Mouse (Mus musculus) activated CD4-positive, CD25-positive, alpha-beta regulatory T cell, adult 4 months (primary cell): ENCODE results near the gene Prdm15. TPM values are rescaled to one million over a fixed set of nuclear protein-coding genes. Genes with fewer than 3 reads are reported as not detected.

Source experiments
- ATAC-seq: one replicate; pipeline ENCODE4 v1.8.0; 2017
- polyA plus RNA-seq, 2 experiments: library from polyadenylated mRNA; unstranded; fragments of 100-300 nt; shearing (Covaris generic); gene quantifications; one replicate each; pipeline ENCODE4 v1.2.1; 2017

Prdm15 gene
- polyA plus RNA-seq: 10 to 100 TPM; 10.6 to 14.5 TPM

GRCm38 (mm10) chr16:97851741-97852319 is at the start of gene Prdm15:
Gene Prdm15, minus strand, starts transcription at chr16:97851850.
- peak; percentile 74 for ATAC-seq

GRCm38 (mm10) chr16:97897346-97898024 is 45.8 kb upstream of the Prdm15 start:
- ATAC-seq: no peak

- no peak for ATAC-seq
Measured at GRCm38 (mm10) chr16:97887762-97888161, 36.1 kb upstream of the Prdm15 start.

GRCm38 (mm10) chr16:97883696-97884095 is 32.0 kb upstream of the Prdm15 start:
- no peak for ATAC-seq

- ATAC-seq: no peak
Measured at GRCm38 (mm10) chr16:97882891-97883290, 31.2 kb upstream of the Prdm15 start.

GRCm38 (mm10) chr16:97879134-97879533 is 27.5 kb upstream of the Prdm15 start:
- ATAC-seq: peak; percentile 68

- ATAC-seq: no peak
Measured at GRCm38 (mm10) chr16:97877502-97877901, 25.9 kb upstream of the Prdm15 start.

- ATAC-seq: no peak
Measured at GRCm38 (mm10) chr16:97875101-97875500, 23.5 kb upstream of the Prdm15 start.

- ATAC-seq: no peak
Measured at GRCm38 (mm10) chr16:97874376-97874775, 22.7 kb upstream of the Prdm15 start.

- no peak for ATAC-seq
Measured at GRCm38 (mm10) chr16:97872657-97873056, 21.0 kb upstream of the Prdm15 start.

- ATAC-seq: peak; percentile 55
Measured at GRCm38 (mm10) chr16:97869193-97870102, 17.8 kb upstream of the Prdm15 start.

- ATAC-seq: no peak
Measured at GRCm38 (mm10) chr16:97863932-97864467, 12.3 kb upstream of the Prdm15 start.

GRCm38 (mm10) chr16:97856050-97856449 is 4.4 kb upstream of the Prdm15 start:
- ATAC-seq: no peak

- peak; percentile 73 for ATAC-seq
Measured at GRCm38 (mm10) chr16:97851061-97851740, 449 bp downstream of the Prdm15 start.

- peak; percentile 12 for ATAC-seq
Measured at GRCm38 (mm10) chr16:97850667-97851060, 986 bp downstream of the Prdm15 start.

GRCm38 (mm10) chr16:97848832-97849231 is 2.8 kb downstream of the Prdm15 start:
- ATAC-seq: no peak

GRCm38 (mm10) chr16:97844967-97845937 is 6.4 kb downstream of the Prdm15 start:
- ATAC-seq: no peak

- no peak for ATAC-seq
Measured at GRCm38 (mm10) chr16:97832154-97832553, 19.5 kb downstream of the Prdm15 start.

GRCm38 (mm10) chr16:97828207-97828606 is 23.4 kb downstream of the Prdm15 start:
- no peak for ATAC-seq

- ATAC-seq: no peak
Measured at GRCm38 (mm10) chr16:97823311-97824007, 28.2 kb downstream of the Prdm15 start.

- no peak for ATAC-seq
Measured at GRCm38 (mm10) chr16:97819532-97819931, 32.1 kb downstream of the Prdm15 start.
